Mouse (Mus musculus): ENCODE measurements around the gene Rgp1.

GRCm38 (mm10) chr4:43630030-43630581, 51.6 kb downstream of the Rgp1 start:
- peak; percentile 78 for TF ChIP-seq CTCF (conservative IDR thresholded peaks at IDR 0.05; ENCODE audit: insufficient read depth, insufficient read length, low read depth, low read length)
- TF ChIP-seq POLR2A (IDR thresholded peaks at IDR 0.05; ENCODE audit: low read depth, low read length): no peak
